Mouse (Mus musculus) Patski (cell line): ENCODE results near the gene Ap2a2. TPM values are rescaled to one million over a fixed set of nuclear protein-coding genes. Genes with fewer than 3 reads are reported as not detected.

ENCODE experiments used
- ATAC-seq: fragments of 100-300 bp; one replicate; pipeline ENCODE4 v1.8.0; 2021
- CTCF ChIA-PET: fragments of 350-600 bp; sonication (Branson Sonifier 250); formaldehyde crosslinking; loops from one replicate; lab custom pipeline; 2022; ENCODE audit warnings: inconsistent platforms; lab: Charles Lee
- POLR2A ChIA-PET: fragments of 350-600 bp; sonication (Branson Sonifier 250); formaldehyde crosslinking; loops from one replicate; lab custom pipeline; 2022; ENCODE audit warnings: antibody characterized with exemption, inconsistent platforms; lab: Charles Lee
- DNase-seq: peaks from one replicate; pipeline ENCODE4 v3.0.0-alpha.2; 2011; ENCODE audit warnings: low read depth, low spot score
- H3K27me3 ChIP-seq: fragments of 371-371 bp; one replicate; pipeline ENCODE4 v1.5.1; 2021
- CTCF ChIP-seq: fragments of 100-300 bp; IDR thresholded peaks from one replicate; pipeline ENCODE4 v1.5.1; 2021
- in situ Hi-C: fragments of 300-500 bp; cut with MboI; formaldehyde crosslinking; loops from 3 replicates; pipeline ENCODE4 v1.11.1; 2018; ENCODE audit warnings: low pct_unique_long_range_greater_than_20kb, mixed read lengths
- polyA plus RNA-seq: library from polyadenylated mRNA; unstranded; gene quantifications from one replicate; pipeline ENCODE4 v1.2.3, GENCODE M21; 2021

Gene Ap2a2
- polyA plus RNA-seq, 1 experiment from 2014 or later, result 76.4 TPM

DNA sequence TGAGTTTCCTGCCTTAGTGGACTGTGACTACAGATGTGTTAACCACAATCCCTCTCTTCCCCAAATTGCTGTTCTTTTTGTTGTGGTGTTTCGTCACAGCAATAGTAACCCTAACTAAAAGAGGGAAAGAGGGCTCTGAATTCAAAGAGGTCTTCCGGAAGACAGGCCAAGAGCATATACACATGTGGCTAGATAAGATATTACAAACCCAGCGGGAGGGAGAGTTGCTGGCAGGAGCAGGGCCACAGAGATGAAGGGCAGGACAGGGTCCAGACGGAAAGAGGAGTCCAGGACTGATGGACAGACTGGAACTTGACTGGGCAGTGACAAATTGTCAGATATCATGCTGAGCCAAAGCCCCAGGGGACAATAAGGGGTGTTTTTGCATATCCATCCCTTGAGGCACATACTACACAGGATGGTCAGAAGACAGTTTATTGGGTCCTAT, 3.6 kb upstream of the Ap2a2 start:
- ChIA-PET POLR2A (no interaction called here), CTCF (no interaction called here)
- TF ChIP-seq CTCF, result no peak
- in situ Hi-C loops, result loop anchor here (5.0 to 25.0 kb wide), 2 partner anchors 39 to 529 kb away; partner anchors contain the start of gene Dusp8
- H3K27me3 ChIP-seq, result no peaks in the 10 kb centered on the region
- ATAC-seq, result no peak
- DNase-seq, result no peak

DNA sequence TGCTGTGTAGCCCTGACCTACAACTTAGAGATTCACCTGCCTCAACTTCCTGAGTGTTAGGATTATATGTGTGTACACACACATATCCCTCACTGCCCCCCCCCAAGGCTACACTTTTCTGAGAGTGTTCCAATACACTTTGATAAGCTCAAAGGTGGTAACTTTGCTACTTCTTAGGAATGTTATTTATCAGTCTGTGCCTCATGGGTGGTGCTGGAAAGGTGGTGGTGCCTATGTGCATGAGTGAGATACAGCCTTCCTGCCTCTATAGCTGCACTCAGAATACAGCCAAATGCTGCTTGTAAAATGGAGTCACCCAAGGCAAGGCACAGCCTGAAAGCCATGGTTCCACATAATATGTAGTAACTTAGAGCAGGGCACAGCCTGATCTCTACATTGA, 3.0 kb upstream of the Ap2a2 start:
- TF ChIP-seq CTCF, result no peak
- POLR2A ChIA-PET, result no interaction called here
- no peak for ATAC-seq

GRCm38 (mm10) chr7:141559726-141560325, 2.1 kb upstream of the Ap2a2 start:
- no peaks in the 10 kb centered on the region for H3K27me3 ChIP-seq
- DNase-seq (no peak), ATAC-seq (no peak)
- TF ChIP-seq CTCF, result no peak
- ChIA-PET CTCF (interaction anchor here (0.9 to 1.2 kb wide), 2 partner anchors 8 to 19 kb away, joined by 3 read pairs; no protein-coding TSS in a partner anchor), POLR2A (no interaction called here)
- in situ Hi-C loops, result loop anchor here (5.0 to 25.0 kb wide), 2 partner anchors 37 to 527 kb away; partner anchors contain the start of gene Dusp8

More for the DNA sequence above, 3.0 kb upstream of the Ap2a2 start:
- no peak for DNase-seq
- H3K27me3 ChIP-seq, result no peaks in the 10 kb centered on the region
- in situ Hi-C loops, result loop anchor here (5.0 to 25.0 kb wide), 2 partner anchors 38 to 528 kb away; partner anchors contain the start of gene Dusp8
- CTCF ChIA-PET, result interaction anchor here (1.2 kb wide), 1 partner anchor 19 kb away, joined by 3 read pairs; no protein-coding TSS in a partner anchor

- ATAC-seq (no peak), DNase-seq (no peak)
- CTCF ChIA-PET, result interaction anchor here (0.9 to 1.0 kb wide), 2 partner anchors 8 to 10 kb away, joined by 3 read pairs; no protein-coding TSS in a partner anchor
- no peak for TF ChIP-seq CTCF
- H3K27me3 ChIP-seq, result no peaks in the 10 kb centered on the region
- in situ Hi-C loops, result loop anchor here (25.0 kb wide), 1 partner anchor 527 kb away; the partner anchor contains the start of gene Dusp8
- POLR2A ChIA-PET, result no interaction called here
Measured at GRCm38 (mm10) chr7:141560471-141560870, 1.5 kb upstream of the Ap2a2 start.

GRCm38 (mm10) chr7:141562421-141562851, 463 bp downstream of the Ap2a2 start:
- DNase-seq (no peak), ATAC-seq (peak; percentile 10)

DNA sequence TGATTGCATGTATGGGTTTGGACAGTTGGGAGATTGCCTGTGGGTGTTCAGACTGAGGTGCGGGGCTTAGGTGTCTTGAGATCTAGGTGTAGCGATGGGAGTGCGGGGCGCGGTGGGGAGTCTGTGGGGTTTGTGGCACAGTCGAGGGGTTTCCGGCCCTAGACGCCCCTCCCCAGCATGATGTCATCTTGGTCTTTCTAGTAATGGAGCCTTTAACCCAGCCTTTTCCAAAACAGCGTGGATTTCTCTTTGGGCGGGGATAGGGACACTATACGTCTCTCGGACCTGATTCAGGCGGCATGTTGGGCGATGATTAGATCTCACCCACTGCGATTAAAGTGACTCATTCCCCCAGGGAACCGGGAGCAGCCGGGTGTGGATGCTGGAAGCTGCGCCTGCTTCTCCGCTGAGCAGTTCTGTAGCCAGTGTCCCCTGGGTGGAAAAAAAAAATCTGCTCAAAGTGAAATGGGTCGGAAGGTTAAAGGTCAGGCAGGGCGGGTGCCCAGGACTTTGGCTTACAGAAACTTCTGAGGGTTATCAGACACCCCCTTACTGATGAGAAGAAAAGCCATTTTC, 967 bp downstream of the Ap2a2 start:
- POLR2A ChIA-PET, result interaction anchor here (0.9 to 1.1 kb wide), 2 partner anchors 24 to 95 kb away, joined by 3 to 4 read pairs; partner anchors contain the start of gene Chid1
- in situ Hi-C loops, result loop anchor here (25.0 kb wide), 1 partner anchor 524 kb away; the partner anchor contains the start of gene Dusp8
- DNase-seq (peak; percentile 68), ATAC-seq (peak; percentile 45)
- H3K27me3 ChIP-seq, result no peaks in the 10 kb centered on the region
- TF ChIP-seq CTCF, result no peak
- CTCF ChIA-PET, result interaction anchor here (3.0 kb wide), 1 partner anchor 15 kb away, joined by 13 read pairs; no protein-coding TSS in a partner anchor

More at GRCm38 (mm10) chr7:141562421-141562851, 463 bp downstream of the Ap2a2 start:
- no peaks in the 10 kb centered on the region for H3K27me3 ChIP-seq
- in situ Hi-C loops, result loop anchor here (25.0 kb wide), 1 partner anchor 525 kb away; the partner anchor contains the start of gene Dusp8
- TF ChIP-seq CTCF, result no peak
- ChIA-PET POLR2A (interaction anchor here (1.0 kb wide), 1 partner anchor 22 kb away, joined by 3 read pairs; no protein-coding TSS in a partner anchor), CTCF (no interaction called here)

DNA sequence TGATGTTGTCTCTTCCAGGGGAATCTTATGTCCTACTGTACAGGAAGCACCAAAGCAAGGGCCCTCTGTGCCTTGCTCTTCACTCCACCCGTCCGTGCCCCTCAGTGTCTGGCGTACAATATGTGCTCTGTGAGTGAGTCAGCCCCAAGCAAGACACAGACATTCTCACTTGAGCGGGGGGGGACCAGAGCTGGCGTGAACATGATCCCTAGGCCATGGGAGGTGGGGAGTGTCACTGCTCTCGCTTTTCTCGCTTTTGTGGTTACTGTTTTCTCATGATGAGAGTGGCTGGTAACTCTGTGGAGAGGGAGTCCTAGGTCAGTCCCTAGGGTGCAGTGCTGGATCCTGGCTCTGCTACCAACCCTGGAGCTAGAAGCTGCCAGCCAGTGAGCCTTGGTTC, 2.6 kb downstream of the Ap2a2 start:
- in situ Hi-C loops, result loop anchor here (25.0 kb wide), 1 partner anchor 523 kb away; the partner anchor contains the start of gene Dusp8
- ChIA-PET POLR2A (interaction anchor here (0.9 to 2.8 kb wide), 2 partner anchors 14 to 21 kb away, joined by 3 to 12 read pairs; no protein-coding TSS in a partner anchor), CTCF (interaction anchor here (1.2 to 3.0 kb wide), 2 partner anchors 13 to 29 kb away, joined by 3 to 13 read pairs; no protein-coding TSS in a partner anchor)
- peak; percentile 49 for DNase-seq
- no peak for TF ChIP-seq CTCF
- no peaks in the 10 kb centered on the region for H3K27me3 ChIP-seq
- ATAC-seq, result no peak

GRCm38 (mm10) chr7:141566587-141566986, 4.6 kb downstream of the Ap2a2 start:
- CTCF ChIA-PET, result interaction anchor here (1.4 kb wide), 1 partner anchor 25 kb away, joined by 3 read pairs; no protein-coding TSS in a partner anchor
- POLR2A ChIA-PET, result interaction anchor here (2.8 kb wide), 1 partner anchor 12 kb away, joined by 12 read pairs; no protein-coding TSS in a partner anchor
- ATAC-seq (no peak), DNase-seq (no peak)
- no peak for TF ChIP-seq CTCF
- in situ Hi-C loops, result loop anchor here (25.0 kb wide), 1 partner anchor 521 kb away; the partner anchor contains the start of gene Dusp8
- H3K27me3 ChIP-seq, result no peaks in the 10 kb centered on the region

- ATAC-seq (no peak), DNase-seq (no peak)
- in situ Hi-C loops, result loop anchor here (25.0 kb wide), 1 partner anchor 518 kb away; the partner anchor contains the start of gene Dusp8
- CTCF ChIA-PET, result interaction anchor here (0.8 to 1.8 kb wide), 3 partner anchors 12 to 22 kb away, joined by 3 to 6 read pairs (median 4); no protein-coding TSS in a partner anchor
- POLR2A ChIA-PET, result interaction anchor here (1.0 kb wide), 1 partner anchor 30 kb away, joined by 4 read pairs; the partner anchor contains the start of gene Chid1
- no peaks in the 10 kb centered on the region for H3K27me3 ChIP-seq
- no peak for TF ChIP-seq CTCF
Measured at GRCm38 (mm10) chr7:141569283-141569803, 7.4 kb downstream of the Ap2a2 start.
